Mouse (Mus musculus): Measurements from ENCODE around the gene Dpf1.

DNA sequence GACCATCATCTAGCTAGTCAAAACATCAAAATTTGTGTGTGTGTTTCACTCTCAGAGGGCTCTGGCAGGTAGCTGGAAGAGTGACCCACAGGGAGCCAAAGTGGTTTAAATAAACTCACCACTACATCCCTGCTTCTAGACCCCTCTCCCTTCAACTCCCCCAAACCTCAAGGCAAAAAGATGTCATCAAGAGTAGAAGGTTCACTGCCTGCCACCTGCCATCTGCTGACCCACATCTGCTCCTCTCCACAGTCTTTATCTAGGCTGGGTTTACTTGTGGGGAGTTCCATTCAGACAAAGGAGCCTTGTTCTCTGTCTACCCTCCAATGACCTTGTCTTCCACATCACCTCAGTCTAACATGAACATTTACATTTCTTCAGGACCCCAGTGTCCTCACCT lies 24.5 kb upstream of the Dpf1 start:
- TF ChIP-seq GATA1 (IDR thresholded peaks at IDR 0.05; ENCODE audit: borderline replicate concordance, low read length) (no peak), FLI1 (IDR thresholded peaks at IDR 0.05; ENCODE audit: low read length) (no peak)

Measured in megakaryocyte, embryonic 14.5 days (primary cell).